ENCODE assay signal across 13 mouse cellular contexts in genomic region chr5:101539254-101539549, GRCm38 (mm10).
A peak's percentile ranks its signal among the peaks of the same experiment; 100 is the strongest.
DNase-seq lines count a peak whose midpoint lies in the region; ATAC-seq and TF ChIP-seq lines count a peak whose summit lies in the region.
"Had no signal": no experiment of that assay in that cellular context is flagged by ENCODE, and none has a peak within 500 bp of the region (broad histone marks: within the 10 kb centered on the region; RNA-seq: fewer than 3 reads in every experiment).

No protein-coding gene starts in this region.

- H3K9ac ChIP-seq in heart, postnatal 0 days (replicated peaks; ENCODE audit: low read depth, low read length), result no peak overlapping the region
- no peak overlapping the region for H3K9ac ChIP-seq in midbrain, embryonic 15.5 days
- H3K9ac ChIP-seq: hindbrain, embryonic 15.5 days; liver, embryonic 15.5 days; stomach, embryonic 15.5 days had no signal

- no peak for TF ChIP-seq CTCF in heart, postnatal 0 days (IDR thresholded peaks at IDR 0.05; ENCODE audit: low read depth)

- no peak for DNase-seq in heart, postnatal 0 days (ENCODE audit: low spot score)
- DNase-seq in heart, adult 9 months (ENCODE audit: low spot score in 2 of 2), result no peak
- DNase-seq in midbrain, embryonic 10.5 days (ENCODE audit: low spot score), result peak; percentile 47
- DNase-seq in limb, embryonic 10.5 days (ENCODE audit: low spot score), result peak; percentile 39
- DNase-seq in testis, postnatal 14 days (ENCODE audit: low spot score), result no peak
- DNase-seq: adrenal gland, adult 2 months; cerebellum, postnatal 10 days; kidney, postnatal 25 days had no signal

- H3K27ac ChIP-seq in heart, postnatal 0 days (ENCODE audit: low read depth), result no peak overlapping the region
- peak overlapping the region; percentile 78 for H3K27ac ChIP-seq in midbrain, embryonic 10.5 days (replicated peaks)
- no peak overlapping the region for H3K27ac ChIP-seq in midbrain, embryonic 15.5 days
- no peak overlapping the region for H3K27ac ChIP-seq in limb, embryonic 10.5 days
- H3K27ac ChIP-seq: hindbrain, embryonic 15.5 days; liver, embryonic 15.5 days; stomach, embryonic 15.5 days had no signal

- H3K4me1 ChIP-seq in heart, postnatal 0 days (ENCODE audit: control insufficient read depth, insufficient read depth), result no peaks in the 10 kb centered on the region
- peaks cover 61% of the 10 kb centered on the region for H3K4me1 ChIP-seq in midbrain, embryonic 10.5 days
- H3K4me1 ChIP-seq in midbrain, embryonic 15.5 days, result peaks cover 16% of the 10 kb centered on the region; the same call in 1 of the 2 replicates
- peaks cover 27% of the 10 kb centered on the region for H3K4me1 ChIP-seq in limb, embryonic 10.5 days

- no peaks in the 10 kb centered on the region for H3K36me3 ChIP-seq in heart, postnatal 0 days (replicated peaks; ENCODE audit: control insufficient read depth, insufficient read depth, low read length)
- no peaks in the 10 kb centered on the region for H3K36me3 ChIP-seq in midbrain, embryonic 10.5 days
- H3K36me3 ChIP-seq in midbrain, embryonic 15.5 days (replicated peaks), result no peaks in the 10 kb centered on the region
- no peaks in the 10 kb centered on the region for H3K36me3 ChIP-seq in limb, embryonic 10.5 days
- H3K36me3 ChIP-seq: hindbrain, embryonic 15.5 days; liver, embryonic 15.5 days; stomach, embryonic 15.5 days had no signal

- H3K9me3 ChIP-seq in heart, postnatal 0 days (replicated peaks; ENCODE audit: control insufficient read depth, low read length), result no peaks in the 10 kb centered on the region
- H3K9me3 ChIP-seq in midbrain, embryonic 10.5 days (replicated peaks), result no peaks in the 10 kb centered on the region
- no peaks in the 10 kb centered on the region for H3K9me3 ChIP-seq in midbrain, embryonic 15.5 days
- H3K9me3 ChIP-seq in limb, embryonic 10.5 days (replicated peaks), result no peaks in the 10 kb centered on the region
- H3K9me3 ChIP-seq: hindbrain, embryonic 15.5 days; liver, embryonic 15.5 days; stomach, embryonic 15.5 days had no signal

- H3K27me3 ChIP-seq in heart, postnatal 0 days (ENCODE audit: control insufficient read depth, insufficient read depth, low read length), result peaks cover 57% of the 10 kb centered on the region
- H3K27me3 ChIP-seq in midbrain, embryonic 10.5 days (ENCODE audit: low read depth, poor library complexity, severe bottlenecking), result peaks cover 98% of the 10 kb centered on the region
- H3K27me3 ChIP-seq in midbrain, embryonic 15.5 days (replicated peaks), result peaks cover 85% of the 10 kb centered on the region
- H3K27me3 ChIP-seq in limb, embryonic 10.5 days (ENCODE audit: low read depth, poor library complexity, severe bottlenecking), result peaks cover 82% of the 10 kb centered on the region

- H3K4me2 ChIP-seq in heart, postnatal 0 days (ENCODE audit: low read depth, low read length), result peak overlapping the region; percentile 35; the same call in 1 of the 2 replicates
- no peak overlapping the region for H3K4me2 ChIP-seq in midbrain, embryonic 15.5 days
- H3K4me2 ChIP-seq: hindbrain, embryonic 15.5 days; liver, embryonic 15.5 days; stomach, embryonic 15.5 days had no signal

- TF ChIP-seq EP300 in heart, postnatal 0 days (IDR thresholded peaks at IDR 0.05; ENCODE audit: low read depth), result no peak

- 12% methylated on average over 10 of the region's 10 CpGs for WGBS in heart, postnatal 0 days
- WGBS in midbrain, embryonic 10.5 days, result 5% methylated on average over 10 of the region's 10 CpGs
- 3% methylated on average over 10 of the region's 10 CpGs for WGBS in midbrain, embryonic 15.5 days
- WGBS in limb, embryonic 10.5 days, result 6% methylated on average over 10 of the region's 10 CpGs

- H3K4me3 ChIP-seq in heart, postnatal 0 days (ENCODE audit: low read depth, low read length), result peak overlapping the region; percentile 25; the same call in 1 of the 2 replicates
- peak overlapping the region; percentile 37 for H3K4me3 ChIP-seq in midbrain, embryonic 10.5 days
- H3K4me3 ChIP-seq in midbrain, embryonic 15.5 days, result no peak overlapping the region
- peak overlapping the region; percentile 24 for H3K4me3 ChIP-seq in limb, embryonic 10.5 days
- H3K4me3 ChIP-seq: hindbrain, embryonic 15.5 days; liver, embryonic 15.5 days; stomach, embryonic 15.5 days had no signal

- no peak for ATAC-seq in heart, postnatal 0 days (ENCODE audit: insufficient read depth, low read depth)
- ATAC-seq in midbrain, embryonic 15.5 days (replicated peaks), result no peak
- ATAC-seq in megakaryocyte progenitor cell, adult 5-6 weeks (replicated peaks; ENCODE audit: poor library complexity), result no peak; the same call in 1 of the 2 replicates

Comparison
In these comparisons a context has a peak if more than half of its experiments do, and no peak if none do; other contexts are left out.
1. DNase-seq: peak in midbrain, embryonic 10.5 days (single experiment) and limb, embryonic 10.5 days (single experiment); none in heart, postnatal 0 days (single experiment), heart, adult 9 months (0 of 2) and testis, postnatal 14 days (single experiment).